Mouse (Mus musculus): ENCODE measurements around the gene Fam213b.

DNA sequence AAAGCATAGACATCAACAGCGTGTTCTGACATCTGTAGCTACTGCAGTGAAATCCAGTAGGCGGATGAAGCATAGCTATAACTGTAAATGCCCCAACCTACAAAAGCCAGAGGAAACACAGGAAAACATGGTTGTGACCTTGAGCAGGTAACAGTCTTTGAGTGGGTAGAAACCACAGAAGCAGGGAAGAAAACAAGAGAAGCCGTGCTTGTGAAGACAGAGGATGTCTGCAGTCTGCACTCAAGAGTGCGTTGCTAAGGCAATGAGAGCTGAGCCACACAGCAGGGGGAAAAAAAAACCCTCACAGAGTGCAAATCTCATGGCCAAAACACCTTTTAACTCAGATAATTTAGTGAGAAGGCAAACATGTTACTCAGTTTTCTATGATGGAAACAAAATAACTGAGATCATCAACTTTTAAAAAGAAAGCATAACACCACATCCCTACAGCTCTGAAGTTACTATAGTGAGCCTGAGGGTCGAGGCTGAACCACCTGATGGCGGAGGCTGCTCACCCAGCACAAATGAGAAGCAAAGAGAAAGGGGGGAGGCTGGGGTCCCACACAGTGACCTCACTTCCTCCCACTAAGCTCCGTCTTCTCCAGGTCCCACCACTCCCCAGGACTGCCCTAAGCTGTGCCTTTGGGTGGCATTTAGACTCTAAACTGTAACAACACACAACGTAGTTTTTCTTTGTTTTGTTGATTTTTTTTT, 37.8 kb upstream of the Fam213b start:
- TF ChIP-seq CTCF (IDR thresholded peaks at IDR 0.05; ENCODE audit: low read depth, low read length) (no peak), POLR2A (IDR thresholded peaks at IDR 0.05; ENCODE audit: borderline replicate concordance, low read depth, low read length) (no peak)
